In the genomic region with DNA sequence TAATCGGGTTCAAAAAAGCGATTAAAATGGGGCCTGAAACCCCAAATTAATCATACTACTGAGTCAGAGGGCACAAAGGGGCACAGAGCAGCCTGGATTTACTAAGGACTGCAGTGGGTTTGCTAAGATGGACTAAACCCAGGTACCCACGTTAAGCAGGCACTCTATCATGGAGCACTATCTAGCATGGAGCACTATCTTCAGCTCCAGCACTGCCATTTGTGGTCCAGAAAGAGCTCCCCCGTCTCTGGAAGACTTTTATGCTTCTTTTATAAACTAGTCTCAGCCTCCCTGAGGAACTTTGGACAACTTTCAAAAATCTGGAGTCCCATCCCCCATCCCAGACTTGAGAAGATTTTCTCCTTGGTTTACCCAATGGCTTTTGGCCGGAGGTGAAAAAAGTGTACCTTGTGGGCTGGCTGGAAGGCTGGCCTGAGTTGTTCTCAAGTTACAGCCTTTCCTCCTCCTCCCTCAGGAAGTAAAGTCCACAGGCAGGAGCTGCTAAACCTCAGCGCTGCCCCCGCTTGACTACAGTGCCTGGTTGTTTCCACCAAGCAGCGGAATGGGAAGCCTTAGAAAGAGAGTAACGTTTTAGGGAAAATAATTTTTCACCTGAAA, we compare ENCODE assay signal across 8 mouse cellular contexts. TPM values are rescaled to one million over a fixed set of nuclear protein-coding genes. Genes with fewer than 3 reads are reported as not detected.
DNase-seq lines count a peak whose midpoint lies in the region; ATAC-seq and TF ChIP-seq lines count a peak whose summit lies in the region.

Slc16a4 (plus strand) TSS at position 467 of the 618 bp plus-strand sequence.

- H3K4me1 ChIP-seq in midbrain, embryonic 14.5 days (ENCODE audit: control insufficient read depth, insufficient read depth, low read length): no peaks in the 10 kb centered on the region
- H3K4me1 ChIP-seq in midbrain, embryonic 16.5 days (ENCODE audit: control insufficient read depth, insufficient read depth, low read length): no peaks in the 10 kb centered on the region
- 0 out of 2 replicates have a peak, but pooled peaks cover 4% of the 10 kb centered on the region for H3K4me1 ChIP-seq in embryonic facial prominence, embryonic 14.5 days (ENCODE audit: control insufficient read depth, insufficient read depth, low read length)
- H3K4me1 ChIP-seq in kidney, adult 2 months (ENCODE audit: control insufficient read depth, insufficient read depth, low read length): peaks cover 4% of the 10 kb centered on the region; the same call in 1 of the 2 replicates

- no peaks in the 10 kb centered on the region for H3K9me3 ChIP-seq in midbrain, embryonic 14.5 days (ENCODE audit: control insufficient read depth, low read length)
- H3K9me3 ChIP-seq in midbrain, embryonic 16.5 days (replicated peaks; ENCODE audit: control insufficient read depth, low read length, poor library complexity, severe bottlenecking): no peaks in the 10 kb centered on the region
- no peaks in the 10 kb centered on the region for H3K9me3 ChIP-seq in embryonic facial prominence, embryonic 14.5 days (ENCODE audit: control insufficient read depth, low read length)

- TF ChIP-seq POLR2A in kidney, adult 2 months (IDR thresholded peaks at IDR 0.05; ENCODE audit: low read depth, low read length): no peak

- H3K27ac ChIP-seq in midbrain, embryonic 14.5 days (replicated peaks; ENCODE audit: low read depth, low read length): no peak within 1 kb of the TSS
- no peak within 1 kb of the TSS for H3K27ac ChIP-seq in midbrain, embryonic 16.5 days (ENCODE audit: low read length)
- peak within 1 kb of the TSS; percentile 70 for H3K27ac ChIP-seq in embryonic facial prominence, embryonic 14.5 days (replicated peaks; ENCODE audit: low read depth, low read length)
- H3K27ac ChIP-seq in kidney, adult 2 months (ENCODE audit: insufficient read depth, low read depth, low read length): peak within 1 kb of the TSS; percentile 85

- no peak within 1 kb of the TSS for H3K4me3 ChIP-seq in midbrain, embryonic 14.5 days (replicated peaks; ENCODE audit: low read depth, low read length)
- H3K4me3 ChIP-seq in midbrain, embryonic 16.5 days (ENCODE audit: low read depth, low read length): no peak within 1 kb of the TSS
- no peak within 1 kb of the TSS for H3K4me3 ChIP-seq in embryonic facial prominence, embryonic 14.5 days (ENCODE audit: low read depth, low read length)
- no peak within 1 kb of the TSS for H3K4me3 ChIP-seq in kidney, adult 2 months (ENCODE audit: insufficient read depth, low read depth, low read length)

- no peak within 1 kb of the TSS for H3K9ac ChIP-seq in midbrain, embryonic 14.5 days (replicated peaks; ENCODE audit: low read length)
- no peak within 1 kb of the TSS for H3K9ac ChIP-seq in midbrain, embryonic 16.5 days (ENCODE audit: low read depth, low read length)
- no peak within 1 kb of the TSS for H3K9ac ChIP-seq in embryonic facial prominence, embryonic 14.5 days (ENCODE audit: low read depth, low read length)

- 33% methylated on average over 9 of the region's 9 CpGs for WGBS in midbrain, embryonic 14.5 days
- 35% methylated on average over 9 of the region's 9 CpGs for WGBS in midbrain, embryonic 16.5 days
- 16% methylated on average over 9 of the region's 9 CpGs for WGBS in embryonic facial prominence, embryonic 14.5 days
- WGBS in kidney, adult 2 months: 18% methylated on average over 9 of the region's 9 CpGs

- peak; percentile 26 for DNase-seq in midbrain, embryonic 14.5 days
- peak; percentile 94 for DNase-seq in embryonic facial prominence, embryonic 14.5 days (ENCODE audit: low spot score)
- DNase-seq in kidney, adult 2 months: peak; percentile 96
- DNase-seq in lung, postnatal 36 days: peak; percentile 70
- no peak for DNase-seq in adrenal gland, postnatal 4 days (ENCODE audit: low spot score in 2 of 2)
- DNase-seq in retina, postnatal 1 day: no peak

- H3K36me3 ChIP-seq in midbrain, embryonic 14.5 days (ENCODE audit: control insufficient read depth, insufficient read depth, low read length): no peaks in the 10 kb centered on the region
- H3K36me3 ChIP-seq in midbrain, embryonic 16.5 days (ENCODE audit: control insufficient read depth, insufficient read depth, low read length): no peaks in the 10 kb centered on the region
- no peaks in the 10 kb centered on the region for H3K36me3 ChIP-seq in embryonic facial prominence, embryonic 14.5 days (ENCODE audit: control insufficient read depth, insufficient read depth, low read length)
- peaks cover 2% of the 10 kb centered on the region; the same call in 1 of the 2 replicates for H3K36me3 ChIP-seq in kidney, adult 2 months (ENCODE audit: control insufficient read depth, insufficient read depth, low read length)

- no peak for ATAC-seq in midbrain, embryonic 14.5 days (ENCODE audit: low FRiP score, low TSS enrichment)
- ATAC-seq in midbrain, embryonic 16.5 days: no peak
- peak; percentile 90 for ATAC-seq in embryonic facial prominence, embryonic 14.5 days (ENCODE audit: low read depth)
- ATAC-seq in granulocyte monocyte progenitor cell, adult 5-6 weeks (replicated peaks; ENCODE audit: poor library complexity, severe bottlenecking): no peak

- no peaks in the 10 kb centered on the region for H3K27me3 ChIP-seq in midbrain, embryonic 14.5 days (ENCODE audit: control insufficient read depth, insufficient read depth, low read length)
- H3K27me3 ChIP-seq in midbrain, embryonic 16.5 days (ENCODE audit: control insufficient read depth, insufficient read depth, low read depth, low read length): no peaks in the 10 kb centered on the region
- H3K27me3 ChIP-seq in embryonic facial prominence, embryonic 14.5 days (replicated peaks; ENCODE audit: control insufficient read depth, insufficient read depth, low read length): no peaks in the 10 kb centered on the region
- H3K27me3 ChIP-seq in kidney, adult 2 months (replicated peaks; ENCODE audit: control insufficient read depth, insufficient read depth, low read length): no peaks in the 10 kb centered on the region

- no peak within 1 kb of the TSS for H3K4me2 ChIP-seq in midbrain, embryonic 14.5 days (ENCODE audit: low read length)
- no peak within 1 kb of the TSS for H3K4me2 ChIP-seq in midbrain, embryonic 16.5 days (ENCODE audit: low read length)
- peak within 1 kb of the TSS; percentile 31 for H3K4me2 ChIP-seq in embryonic facial prominence, embryonic 14.5 days (ENCODE audit: low read depth, low read length)

- TF ChIP-seq CTCF in kidney, adult 2 months (conservative IDR thresholded peaks at IDR 0.05; ENCODE audit: insufficient read depth, insufficient read length, low read depth, low read length): no peak

RNA-seq across cellular contexts. Expression of gene Slc16a4, which starts in this region (rescaled TPM):
- 1.6 and 2.3 TPM in 2 replicates for polyA plus RNA-seq in midbrain, embryonic 14.5 days (2014; fragmentation: Nextera tagmentation; extraction: Ambion mirVana)
- polyA plus RNA-seq in midbrain, embryonic 16.5 days (2015; fragmentation: Nextera tagmentation; extraction: Ambion mirVana): 2.4 and 2.6 TPM in 2 replicates
- 6.5 and 8.0 TPM in 2 replicates for polyA plus RNA-seq in embryonic facial prominence, embryonic 14.5 days (2014; fragmentation: Nextera tagmentation; extraction: Ambion mirVana)
- polyA plus RNA-seq in kidney, adult 2 months (2012; rRNA removed): 48.2 and 50.8 TPM in 2 replicates
- not detected in 2 replicates for total RNA-seq in granulocyte monocyte progenitor cell, adult 5-6 weeks (2014; fragmentation: Nextera tagmentation)
- total RNA-seq in granulocyte monocyte progenitor cell, adult 5-6 weeks (2017): not detected in 2 replicates
- total RNA-seq in adrenal gland, postnatal 4 days (2021): 1 to 10 TPM in 1 of 2 experiments, under 1 TPM in 1; 0.87 to 2.7 TPM

Comparison
In these comparisons a context has a peak if more than half of its experiments do, and no peak if none do; other contexts are left out.
1. DNase-seq: peak in midbrain, embryonic 14.5 days (single experiment), embryonic facial prominence, embryonic 14.5 days (single experiment), kidney, adult 2 months (single experiment) and lung, postnatal 36 days (single experiment); none in adrenal gland, postnatal 4 days (0 of 2) and retina, postnatal 1 day (single experiment).
2. H3K27ac ChIP-seq: peak in embryonic facial prominence, embryonic 14.5 days (single experiment) and kidney, adult 2 months (single experiment); none in midbrain, embryonic 14.5 days (single experiment) and midbrain, embryonic 16.5 days (single experiment).